Comparison of ENCODE assay signal across 12 mouse cellular contexts in genomic region chr11:64618631-64619385, GRCm38 (mm10).
DNase-seq lines count a peak whose midpoint lies in the region; ATAC-seq and TF ChIP-seq lines count a peak whose summit lies in the region.
"Had no signal": no experiment of that assay in that cellular context is flagged by ENCODE, and none has a peak within 500 bp of the region (broad histone marks: within the 10 kb centered on the region; RNA-seq: fewer than 3 reads in every experiment).

No protein-coding gene starts in this region.

- no peak overlapping the region for H3K9ac ChIP-seq in heart, embryonic 12.5 days
- no peak overlapping the region for H3K9ac ChIP-seq in limb, embryonic 13.5 days
- H3K9ac ChIP-seq in hindbrain, embryonic 12.5 days: no peak overlapping the region
- H3K9ac ChIP-seq: forebrain, embryonic 12.5 days; heart, embryonic 13.5 days; stomach, embryonic 15.5 days had no signal

- no peak for TF ChIP-seq CTCF in gastrocnemius, adult 2 months (IDR thresholded peaks at IDR 0.05)

- no peak for ATAC-seq in heart, embryonic 12.5 days (ENCODE audit: insufficient number of reproducible peaks, low FRiP score)
- peak; percentile 84; the same call in 1 of the 2 replicates for ATAC-seq in limb, embryonic 13.5 days (ENCODE audit: low FRiP score, low read depth)
- ATAC-seq in megakaryocyte progenitor cell, adult 5-6 weeks (replicated peaks; ENCODE audit: poor library complexity): no peak
- no peak for ATAC-seq in hindbrain, embryonic 12.5 days (ENCODE audit: low FRiP score)
- ATAC-seq: intestine, postnatal 0 days had no signal

- peak; percentile 41 to 54 for DNase-seq in heart, adult 18-20 months
- DNase-seq in gastrocnemius, adult 2 months: peak; percentile 47
- peak; percentile 15 to 59 for DNase-seq in kidney, adult 8-10 months
- no peak for DNase-seq in cerebellum, adult 8-10 months

- H3K27me3 ChIP-seq in heart, embryonic 12.5 days (replicated peaks): peaks cover 76% of the 10 kb centered on the region
- H3K27me3 ChIP-seq in limb, embryonic 13.5 days: no peaks in the 10 kb centered on the region
- no peaks in the 10 kb centered on the region for H3K27me3 ChIP-seq in hindbrain, embryonic 12.5 days
- H3K27me3 ChIP-seq: forebrain, embryonic 12.5 days; stomach, embryonic 15.5 days had no signal

- H3K4me3 ChIP-seq in heart, embryonic 12.5 days: no peak overlapping the region
- no peak overlapping the region for H3K4me3 ChIP-seq in gastrocnemius, adult 2 months
- no peak overlapping the region for H3K4me3 ChIP-seq in limb, embryonic 13.5 days
- H3K4me3 ChIP-seq in hindbrain, embryonic 12.5 days: no peak overlapping the region
- H3K4me3 ChIP-seq: forebrain, embryonic 12.5 days; heart, embryonic 13.5 days; stomach, embryonic 15.5 days had no signal

- no peak overlapping the region for H3K4me2 ChIP-seq in heart, embryonic 12.5 days
- no peak overlapping the region for H3K4me2 ChIP-seq in limb, embryonic 13.5 days (replicated peaks)
- H3K4me2 ChIP-seq in hindbrain, embryonic 12.5 days (replicated peaks): no peak overlapping the region
- H3K4me2 ChIP-seq: forebrain, embryonic 12.5 days; heart, embryonic 13.5 days; stomach, embryonic 15.5 days had no signal

- 66% methylated on average over 5 of the region's 5 CpGs for WGBS in heart, embryonic 12.5 days
- 17% methylated on average over 5 of the region's 5 CpGs for WGBS in limb, embryonic 13.5 days
- 60% methylated on average over 5 of the region's 5 CpGs for WGBS in hindbrain, embryonic 12.5 days

- H3K4me1 ChIP-seq in heart, embryonic 12.5 days (replicated peaks): peaks cover 4% of the 10 kb centered on the region; the same call in 1 of the 2 replicates
- peaks cover 20% of the 10 kb centered on the region for H3K4me1 ChIP-seq in limb, embryonic 13.5 days
- no peaks in the 10 kb centered on the region for H3K4me1 ChIP-seq in hindbrain, embryonic 12.5 days
- H3K4me1 ChIP-seq: forebrain, embryonic 12.5 days; stomach, embryonic 15.5 days had no signal

- H3K27ac ChIP-seq in heart, embryonic 12.5 days (ENCODE audit: poor library complexity, severe bottlenecking): no peak overlapping the region
- H3K27ac ChIP-seq in gastrocnemius, adult 2 months: no peak overlapping the region
- H3K27ac ChIP-seq in limb, embryonic 13.5 days: peak overlapping the region; percentile 61; the same call in 1 of the 2 replicates
- no peak overlapping the region for H3K27ac ChIP-seq in hindbrain, embryonic 12.5 days
- H3K27ac ChIP-seq: forebrain, embryonic 12.5 days; heart, embryonic 13.5 days; stomach, embryonic 15.5 days had no signal

- H3K36me3 ChIP-seq in heart, embryonic 12.5 days: no peaks in the 10 kb centered on the region
- H3K36me3 ChIP-seq in limb, embryonic 13.5 days: no peaks in the 10 kb centered on the region
- no peaks in the 10 kb centered on the region for H3K36me3 ChIP-seq in hindbrain, embryonic 12.5 days
- H3K36me3 ChIP-seq: forebrain, embryonic 12.5 days; heart, embryonic 13.5 days; stomach, embryonic 15.5 days had no signal

- intact Hi-C loops in gastrocnemius, adult 2 months (cut with DNase I): no loop called here

- H3K9me3 ChIP-seq in heart, embryonic 12.5 days (replicated peaks): no peaks in the 10 kb centered on the region
- no peaks in the 10 kb centered on the region for H3K9me3 ChIP-seq in limb, embryonic 13.5 days
- no peaks in the 10 kb centered on the region for H3K9me3 ChIP-seq in hindbrain, embryonic 12.5 days (replicated peaks)
- H3K9me3 ChIP-seq: forebrain, embryonic 12.5 days; heart, embryonic 13.5 days; stomach, embryonic 15.5 days had no signal
